Mouse (Mus musculus) midbrain, embryonic 11.5 days (tissue): Measurements from ENCODE around the gene Grin3a. TPM values are rescaled to one million over a fixed set of nuclear protein-coding genes. Genes with fewer than 3 reads are reported as not detected.
"Not testable (repeated sequence)": the region's sequence is repeated elsewhere in the genome, so short reads cannot be mapped to it uniquely, and the experiment has no call there.

Experiments used
- ATAC-seq: fragments of 200-750 bp; cut with Nextera tagmentation; 2 replicates; pipeline ENCODE4 v1.8.0; 2017; ENCODE audit warnings: moderate TSS enrichment, moderate library complexity; ENCODE audit not compliant: low FRiP score
- DNase-seq: peaks from one replicate; pipeline ENCODE4 v3.0.0; 2015; ENCODE audit warnings: low spot score; ENCODE audit errors: missing footprints
- H3K27ac ChIP-seq: fragments of 300-500 bp; sonication (generic); 2 replicates; pipeline ENCODE4 v1.5.1; 2014; ENCODE audit warnings: low read depth, low read length
- H3K27me3 ChIP-seq: fragments of 300-500 bp; sonication (generic); 2 replicates; pipeline ENCODE4 v1.6.1; 2014; ENCODE audit warnings: mild to moderate bottlenecking, low read length, moderate library complexity, mixed read lengths; ENCODE audit not compliant: control insufficient read depth, insufficient read depth
- H3K36me3 ChIP-seq: fragments of 300-500 bp; sonication (generic); 2 replicates; pipeline ENCODE4 v1.6.1; 2014; ENCODE audit warnings: mild to moderate bottlenecking, low read length, moderate library complexity, mixed read lengths; ENCODE audit not compliant: control insufficient read depth, insufficient read depth
- H3K4me1 ChIP-seq: fragments of 300-500 bp; sonication (generic); 2 replicates; pipeline ENCODE4 v1.6.1; 2014; ENCODE audit warnings: low read length; ENCODE audit not compliant: control insufficient read depth, insufficient read depth
- H3K4me2 ChIP-seq: fragments of 300-500 bp; sonication (generic); 2 replicates; pipeline ENCODE4 v1.6.1; 2014; ENCODE audit warnings: mild to moderate bottlenecking, moderate library complexity
- H3K4me3 ChIP-seq: fragments of 300-500 bp; sonication (generic); 2 replicates; pipeline ENCODE4 v1.5.1; 2014; ENCODE audit warnings: low read depth, low read length
- H3K9ac ChIP-seq: fragments of 300-500 bp; sonication (generic); 2 replicates; pipeline ENCODE4 v1.6.1; 2014; ENCODE audit warnings: low read length
- H3K9me3 ChIP-seq: fragments of 300-500 bp; sonication (generic); 2 replicates; pipeline ENCODE4 v1.6.1; 2016; ENCODE audit warnings: low read length; ENCODE audit not compliant: control insufficient read depth
- WGBS: fragments of 180-500 bp; shearing (Covaris S2); extraction: QIAGEN DNeasy Blood & Tissue Kit; methylation state at CpG from one replicate; pipeline ENCODE4 v1.1.7; 2014; 5-methylcytosine and 5-hydroxymethylcytosine counted together
- polyA plus RNA-seq: library from polyadenylated mRNA; unstranded; fragments of >200 nt; fragmentation: Nextera tagmentation; extraction: Ambion mirVana; gene quantifications from 2 replicates; pipeline ENCODE4 v1.2.1, GENCODE M21; 2014

Gene Grin3a
- polyA plus RNA-seq, 1 experiment from 2014 or later, result 1.0 TPM

DNA sequence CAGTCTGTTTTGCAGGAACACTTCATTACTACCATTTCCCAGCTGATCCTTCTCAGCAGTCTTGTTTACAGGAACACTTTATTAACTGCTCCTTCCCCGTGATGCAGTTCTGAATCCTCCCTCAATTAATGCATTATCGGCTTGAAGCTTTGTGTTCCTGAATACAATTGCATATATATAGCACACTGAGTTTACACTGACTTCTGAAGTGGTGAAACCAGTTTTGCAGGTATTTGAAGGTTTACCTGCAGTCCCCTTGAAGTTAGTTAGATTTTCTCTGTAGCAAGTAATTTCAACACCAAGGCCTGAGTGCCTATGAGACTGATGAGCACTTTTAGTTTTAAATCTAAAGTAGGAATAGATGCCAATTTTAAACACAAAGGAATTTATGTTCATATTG is 223.3 kb downstream of the Grin3a start:
- 87% methylated on average over 2 of the region's 2 CpGs for WGBS
- H3K4me2 ChIP-seq, result no peak overlapping the region
- no peak overlapping the region for H3K27ac ChIP-seq
- no peaks in the 10 kb centered on the region for H3K9me3 ChIP-seq
- no peaks in the 10 kb centered on the region for H3K27me3 ChIP-seq
- no peaks in the 10 kb centered on the region for H3K36me3 ChIP-seq
- H3K9ac ChIP-seq, result no peak overlapping the region
- ATAC-seq, result no peak
- H3K4me1 ChIP-seq, result no peaks in the 10 kb centered on the region
- no peak for DNase-seq
- H3K4me3 ChIP-seq, result no peak overlapping the region

DNA sequence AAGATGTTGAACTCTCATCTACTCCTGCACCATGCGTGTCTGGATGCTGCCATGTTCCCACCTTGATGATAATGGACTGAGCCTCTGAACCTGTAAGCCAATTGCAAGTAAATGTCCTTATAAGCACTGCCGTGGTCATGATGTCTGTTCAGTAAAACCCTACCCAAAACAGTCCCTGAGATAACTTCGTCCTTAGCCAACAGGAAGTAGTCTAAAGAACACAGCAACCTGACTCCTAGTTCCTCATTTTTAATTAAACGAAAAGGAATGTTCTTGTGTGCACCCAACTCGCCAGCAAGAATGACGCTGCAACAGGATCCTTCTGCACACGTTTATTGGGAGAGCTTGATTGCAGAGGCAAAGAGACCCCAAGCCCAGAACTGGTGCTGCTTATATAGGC is 225.7 kb downstream of the Grin3a start:
- not testable (repeated sequence) for H3K27me3 ChIP-seq, H3K36me3 ChIP-seq, H3K9ac ChIP-seq, ATAC-seq, DNase-seq, H3K27ac ChIP-seq, H3K4me2 ChIP-seq, H3K4me3 ChIP-seq, H3K4me1 ChIP-seq, H3K9me3 ChIP-seq
- 89% methylated on average over 7 of the region's 7 CpGs for WGBS

DNA sequence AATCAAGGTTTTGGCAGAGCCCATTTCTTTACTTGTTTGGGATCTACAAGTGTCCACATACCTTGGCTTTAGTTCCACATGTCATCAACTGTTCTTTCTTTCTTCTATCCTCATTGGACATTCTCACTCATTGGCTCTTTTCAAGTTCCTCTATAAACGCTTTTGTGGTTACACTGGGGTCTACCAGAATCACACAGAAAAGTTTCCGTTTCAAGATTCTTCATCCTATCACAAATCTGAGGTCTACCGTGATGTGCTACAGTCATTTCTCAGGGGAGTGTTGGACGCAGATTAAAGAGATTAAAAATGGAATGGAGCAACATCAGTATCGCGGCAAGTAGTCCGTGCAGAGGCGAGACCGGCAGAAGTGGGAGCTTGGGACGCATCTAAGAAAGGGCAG is 228.6 kb downstream of the Grin3a start:
- no peak for DNase-seq
- Histone ChIP-seq H3K9ac (no peak overlapping the region), H3K4me3 (no peak overlapping the region), H3K36me3 (no peaks in the 10 kb centered on the region), H3K9me3 (no peaks in the 10 kb centered on the region), H3K4me1 (no peaks in the 10 kb centered on the region), H3K4me2 (no peak overlapping the region), H3K27ac (no peak overlapping the region), H3K27me3 (no peaks in the 10 kb centered on the region)
- no peak for ATAC-seq
- 93% methylated on average over 10 of the region's 10 CpGs for WGBS

Other genes with a start within 250 kb of the Grin3a start
- gene Tmem246, start 247.9 kb downstream of the Grin3a start, polyA plus RNA-seq, result 20.5 and 21.4 TPM in 2 replicates
- gene Rnf20, start 213.7 kb downstream of the Grin3a start, polyA plus RNA-seq, result 78.7 and 83.1 TPM in 2 replicates
- gene Ppp3r2, start 163.7 kb downstream of the Grin3a start, polyA plus RNA-seq, result 0.14 TPM in 1 of 2 replicates, not detected in the other